Mouse (Mus musculus): Measurements from ENCODE around the gene Fcamr. TPM values are rescaled to one million over a fixed set of nuclear protein-coding genes. Genes with fewer than 3 reads are reported as not detected.

Gene Fcamr
- polyA plus RNA-seq, 1 experiment from 2014 or later = 0.70 TPM

Other genes starting within 250 kb of the Fcamr start
- not detected in 2 replicates for gene Zp3r, start 171.3 kb upstream of the Fcamr start, polyA plus RNA-seq (2015; fragmentation: Nextera tagmentation; extraction: Ambion mirVana)
- gene C4bp, start 139.3 kb upstream of the Fcamr start, polyA plus RNA-seq (2015; fragmentation: Nextera tagmentation; extraction: Ambion mirVana) = not detected in 2 replicates
- not detected in 2 replicates for gene Gm29427, start 85.1 kb upstream of the Fcamr start, polyA plus RNA-seq (2015; fragmentation: Nextera tagmentation; extraction: Ambion mirVana)
- 11.5 and 12.3 TPM in 2 replicates for gene Yod1, start 83.6 kb upstream of the Fcamr start, polyA plus RNA-seq (2015; fragmentation: Nextera tagmentation; extraction: Ambion mirVana)
- 7.3 and 8.9 TPM in 2 replicates for gene Pfkfb2, start 71.6 kb upstream of the Fcamr start, polyA plus RNA-seq (2015; fragmentation: Nextera tagmentation; extraction: Ambion mirVana)
- 23.4 and 26.9 TPM in 2 replicates for gene AA986860, start 68.9 kb upstream of the Fcamr start, polyA plus RNA-seq (2015; fragmentation: Nextera tagmentation; extraction: Ambion mirVana)
- gene Pigr, start 25.8 kb downstream of the Fcamr start, polyA plus RNA-seq (2015; fragmentation: Nextera tagmentation; extraction: Ambion mirVana) = 0.15 and 0.16 TPM in 2 replicates
- gene Fcmr, start 64.8 kb downstream of the Fcamr start, polyA plus RNA-seq (2015; fragmentation: Nextera tagmentation; extraction: Ambion mirVana) = 0.29 TPM in 1 of 2 replicates, not detected in the other
- not detected in 2 replicates for gene Il24, start 86.6 kb downstream of the Fcamr start, polyA plus RNA-seq (2015; fragmentation: Nextera tagmentation; extraction: Ambion mirVana)
- not detected in 2 replicates for gene Il20, start 110.5 kb downstream of the Fcamr start, polyA plus RNA-seq (2015; fragmentation: Nextera tagmentation; extraction: Ambion mirVana)
- gene Il19, start 139.2 kb downstream of the Fcamr start, polyA plus RNA-seq (2015; fragmentation: Nextera tagmentation; extraction: Ambion mirVana) = not detected in 2 replicates
- gene Il10, start 218.9 kb downstream of the Fcamr start, polyA plus RNA-seq (2015; fragmentation: Nextera tagmentation; extraction: Ambion mirVana) = not detected in 2 replicates